Mouse (Mus musculus): ENCODE data around the gene Lrrc14b. TPM values are rescaled to one million over a fixed set of nuclear protein-coding genes. Genes with fewer than 3 reads are reported as not detected.
A peak's percentile ranks its signal among the peaks of the same experiment; 100 is the strongest.

Lrrc14b gene
- 0.36 TPM in 1 of 2 replicates, not detected in the other for polyA plus RNA-seq (2011; ENCODE audit: insufficient read depth, insufficient read length, low replicate concordance, missing spikeins)

DNA sequence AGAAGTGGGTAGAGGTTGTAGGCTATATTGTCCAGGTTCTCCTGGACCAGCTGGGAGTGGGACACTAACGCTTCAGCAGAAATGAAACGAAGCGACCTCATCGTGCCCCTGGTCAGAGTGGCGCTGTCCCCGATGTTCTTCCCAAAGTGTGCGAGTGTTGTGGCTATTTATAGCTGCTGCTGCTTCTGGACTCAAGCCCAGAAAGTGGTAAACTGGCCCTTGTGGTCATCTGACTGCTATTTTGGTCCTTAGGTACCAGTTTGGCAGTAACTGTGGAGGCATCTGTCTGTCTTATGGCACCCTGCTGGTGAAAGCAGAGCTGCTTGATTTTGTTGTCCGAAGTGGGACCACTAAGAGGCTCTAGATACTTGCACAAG lies at the start of gene Lrrc14b:
Lrrc14b (minus strand) TSS at position 147 of the 377 bp plus-strand sequence.
- Histone ChIP-seq H3K4me1 (ENCODE audit: control insufficient read depth, insufficient read depth, low read length) (no peaks in the 10 kb centered on the region; the same call in 1 of the 2 replicates), H3K27ac (ENCODE audit: control insufficient read depth, insufficient read depth, low read depth, low read length, poor library complexity) (no peak within 1 kb of the TSS), H3K4me3 (replicated peaks; ENCODE audit: control insufficient read depth, low read depth, low read length) (no peak within 1 kb of the TSS)
- WGBS, result 31% methylated on average over 8 of the region's 8 CpGs
- TF ChIP-seq CTCF (IDR thresholded peaks at IDR 0.05; ENCODE audit: control insufficient read depth, insufficient read depth, low read length) (no peak), POLR2A (IDR thresholded peaks at IDR 0.05; ENCODE audit: borderline replicate concordance, control insufficient read depth, low read depth, low read length) (no peak)

- H3K27ac ChIP-seq (ENCODE audit: control insufficient read depth, insufficient read depth, low read depth, low read length, poor library complexity), result no peak within 1 kb of the TSS
- 29% methylated on average over 11 of the region's 11 CpGs for WGBS
- no peaks in the 10 kb centered on the region for H3K4me1 ChIP-seq (ENCODE audit: control insufficient read depth, insufficient read depth, low read length)
- no peak within 1 kb of the TSS for H3K4me3 ChIP-seq (replicated peaks; ENCODE audit: control insufficient read depth, low read depth, low read length)
- TF ChIP-seq CTCF (IDR thresholded peaks at IDR 0.05; ENCODE audit: control insufficient read depth, insufficient read depth, low read length), result no peak
- TF ChIP-seq POLR2A (IDR thresholded peaks at IDR 0.05; ENCODE audit: borderline replicate concordance, control insufficient read depth, low read depth, low read length), result no peak
Observed at GRCm38 (mm10) chr13:74399298-74399839, 35.6 kb upstream of the Lrrc14b start, which contains the start of gene Ftl1-ps1. Gene Ftl1-ps1 (plus strand): TSS chr13:74399694.

- TF ChIP-seq POLR2A (IDR thresholded peaks at IDR 0.05; ENCODE audit: borderline replicate concordance, control insufficient read depth, low read depth, low read length) (no peak), CTCF (IDR thresholded peaks at IDR 0.05; ENCODE audit: control insufficient read depth, insufficient read depth, low read length) (no peak)
- WGBS, result 56% methylated on average over 2 of the region's 2 CpGs
- Histone ChIP-seq H3K4me1 (ENCODE audit: control insufficient read depth, insufficient read depth, low read length) (no peaks in the 10 kb centered on the region; the same call in 1 of the 2 replicates), H3K4me3 (replicated peaks; ENCODE audit: control insufficient read depth, low read depth, low read length) (no peak overlapping the region), H3K27ac (ENCODE audit: control insufficient read depth, insufficient read depth, low read depth, low read length, poor library complexity) (no peak overlapping the region)
Observed at GRCm38 (mm10) chr13:74391156-74391555, 27.4 kb upstream of the Lrrc14b start.

DNA sequence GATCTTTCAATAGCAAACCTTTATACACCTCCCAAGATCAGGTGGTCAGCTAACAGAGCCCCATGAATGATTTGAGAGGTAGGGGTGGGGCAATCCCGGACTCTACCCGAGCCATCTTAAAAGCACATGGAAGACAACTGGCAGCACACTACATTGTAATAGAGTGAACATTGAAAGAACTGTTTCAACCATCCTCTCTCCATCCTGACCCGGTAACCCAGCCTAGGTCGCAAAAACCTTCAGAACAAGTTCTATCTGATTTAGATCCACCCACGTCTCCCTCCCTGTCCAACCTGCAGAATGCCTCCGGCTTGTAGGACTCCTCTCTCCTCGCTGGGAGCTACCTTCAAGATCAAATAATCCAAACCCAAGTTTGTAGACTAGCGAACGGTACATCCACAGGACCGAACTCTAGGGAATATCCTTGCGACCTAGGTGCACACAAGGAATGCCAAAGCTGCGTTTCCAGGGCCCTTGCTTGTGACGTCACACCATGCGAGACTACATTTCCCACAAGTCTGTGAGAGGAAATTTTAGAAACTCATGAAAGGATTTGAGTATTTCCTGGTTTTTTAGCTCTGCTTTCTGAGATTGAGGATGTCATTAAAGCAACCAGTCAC lies 26.7 kb upstream of the Lrrc14b start, which contains the start of gene Zfp72:
Zfp72 (minus strand) TSS at position 466 of the 620 bp plus-strand sequence.
- WGBS, result under 1% methylated on average over 14 of the region's 14 CpGs
- Histone ChIP-seq H3K27ac (ENCODE audit: control insufficient read depth, insufficient read depth, low read depth, low read length, poor library complexity) (no peak within 1 kb of the TSS), H3K4me1 (ENCODE audit: control insufficient read depth, insufficient read depth, low read length) (no peaks in the 10 kb centered on the region; the same call in 1 of the 2 replicates), H3K4me3 (replicated peaks; ENCODE audit: control insufficient read depth, low read depth, low read length) (peak within 1 kb of the TSS; percentile 68)
- TF ChIP-seq CTCF (IDR thresholded peaks at IDR 0.05; ENCODE audit: control insufficient read depth, insufficient read depth, low read length), result no peak
- no peak for TF ChIP-seq POLR2A (IDR thresholded peaks at IDR 0.05; ENCODE audit: borderline replicate concordance, control insufficient read depth, low read depth, low read length)

GRCm38 (mm10) chr13:74389730-74390129 lies 25.9 kb upstream of the Lrrc14b start:
- H3K4me1 ChIP-seq (ENCODE audit: control insufficient read depth, insufficient read depth, low read length), result no peaks in the 10 kb centered on the region; the same call in 1 of the 2 replicates
- no peak for TF ChIP-seq POLR2A (IDR thresholded peaks at IDR 0.05; ENCODE audit: borderline replicate concordance, control insufficient read depth, low read depth, low read length)
- no peak for TF ChIP-seq CTCF (IDR thresholded peaks at IDR 0.05; ENCODE audit: control insufficient read depth, insufficient read depth, low read length)
- no peak overlapping the region for H3K4me3 ChIP-seq (replicated peaks; ENCODE audit: control insufficient read depth, low read depth, low read length)

GRCm38 (mm10) chr13:74382289-74382688 lies 18.5 kb upstream of the Lrrc14b start:
- Histone ChIP-seq H3K4me3 (replicated peaks; ENCODE audit: control insufficient read depth, low read depth, low read length) (no peak overlapping the region), H3K4me1 (ENCODE audit: control insufficient read depth, insufficient read depth, low read length) (no peaks in the 10 kb centered on the region), H3K27ac (ENCODE audit: control insufficient read depth, insufficient read depth, low read depth, low read length, poor library complexity) (no peak overlapping the region)
- 73% methylated on average over 3 of the region's 3 CpGs for WGBS
- TF ChIP-seq CTCF (IDR thresholded peaks at IDR 0.05; ENCODE audit: control insufficient read depth, insufficient read depth, low read length) (no peak), POLR2A (IDR thresholded peaks at IDR 0.05; ENCODE audit: borderline replicate concordance, control insufficient read depth, low read depth, low read length) (no peak)

More at GRCm38 (mm10) chr13:74389730-74390129, 25.9 kb upstream of the Lrrc14b start:
- WGBS, result 60% methylated on average over 6 of the region's 6 CpGs
- no peak overlapping the region for H3K27ac ChIP-seq (ENCODE audit: control insufficient read depth, insufficient read depth, low read depth, low read length, poor library complexity)

- Histone ChIP-seq H3K27ac (ENCODE audit: control insufficient read depth, insufficient read depth, low read depth, low read length, poor library complexity) (no peak overlapping the region), H3K4me3 (replicated peaks; ENCODE audit: control insufficient read depth, low read depth, low read length) (no peak overlapping the region), H3K4me1 (ENCODE audit: control insufficient read depth, insufficient read depth, low read length) (no peaks in the 10 kb centered on the region)
- no peak for TF ChIP-seq POLR2A (IDR thresholded peaks at IDR 0.05; ENCODE audit: borderline replicate concordance, control insufficient read depth, low read depth, low read length)
- no peak for TF ChIP-seq CTCF (IDR thresholded peaks at IDR 0.05; ENCODE audit: control insufficient read depth, insufficient read depth, low read length)
- WGBS, result 80% methylated on average over 10 of the region's 10 CpGs
Observed at GRCm38 (mm10) chr13:74381533-74382276, 17.9 kb upstream of the Lrrc14b start.
